Mouse (Mus musculus) liver, adult (tissue): ENCODE data around the gene Pfn1.
A peak's percentile ranks its signal among the peaks of the same experiment; 100 is the strongest.

Experiments
- GATA4 ChIP-seq: IDR thresholded peaks from 2 replicates; pipeline ENCODE4 v1.6.1; 2014; ENCODE audit warnings: mild to moderate bottlenecking, low read length; ENCODE audit not compliant: insufficient replicate concordance

Gene Pfn1

GRCm38 (mm10) chr11:70638714-70639278 lies 15.6 kb downstream of the Pfn1 start, which contains the start of gene Gp1ba:
Gp1ba (plus strand) TSS chr11:70639122.
- TF ChIP-seq GATA4, result peak; percentile 79; the same call in 1 of the 2 replicates

GRCm38 (mm10) chr11:70638293-70638692 lies 16.2 kb downstream of the Pfn1 start:
- no peak for TF ChIP-seq GATA4

GRCm38 (mm10) chr11:70637764-70638163 lies 16.7 kb downstream of the Pfn1 start:
- no peak for TF ChIP-seq GATA4

GRCm38 (mm10) chr11:70635601-70636000 lies 18.8 kb downstream of the Pfn1 start:
- no peak for TF ChIP-seq GATA4

- no peak for TF ChIP-seq GATA4
Measured at GRCm38 (mm10) chr11:70630129-70630528, 24.3 kb downstream of the Pfn1 start.

- no peak for TF ChIP-seq GATA4
Measured at GRCm38 (mm10) chr11:70629557-70629956, 24.9 kb downstream of the Pfn1 start.

GRCm38 (mm10) chr11:70628431-70628830 lies 26.0 kb downstream of the Pfn1 start:
- no peak for TF ChIP-seq GATA4

GRCm38 (mm10) chr11:70626877-70627276 lies 27.6 kb downstream of the Pfn1 start:
- TF ChIP-seq GATA4, result no peak

GRCm38 (mm10) chr11:70625473-70625872 lies 29.0 kb downstream of the Pfn1 start:
- no peak for TF ChIP-seq GATA4

- no peak for TF ChIP-seq GATA4
Measured at GRCm38 (mm10) chr11:70623053-70623742, 31.2 kb downstream of the Pfn1 start.

GRCm38 (mm10) chr11:70621972-70622814 lies 32.3 kb downstream of the Pfn1 start:
- TF ChIP-seq GATA4, result no peak

- no peak for TF ChIP-seq GATA4
Measured at GRCm38 (mm10) chr11:70619101-70619500, 35.3 kb downstream of the Pfn1 start, which contains the start of gene Chrne. Chrne (minus strand) TSS chr11:70619216.

GRCm38 (mm10) chr11:70615516-70616093 lies 38.8 kb downstream of the Pfn1 start, which contains the start of gene 4930544D05Rik:
4930544D05Rik (plus strand) TSS chr11:70615848.
- TF ChIP-seq GATA4, result no peak

GRCm38 (mm10) chr11:70615074-70615473 lies 39.4 kb downstream of the Pfn1 start:
- no peak for TF ChIP-seq GATA4

GRCm38 (mm10) chr11:70612505-70612904 lies 41.9 kb downstream of the Pfn1 start:
- no peak for TF ChIP-seq GATA4

- TF ChIP-seq GATA4, result no peak
Measured at GRCm38 (mm10) chr11:70610752-70611151, 43.7 kb downstream of the Pfn1 start.
